Mouse (Mus musculus): ENCODE data around the gene Zfp969. TPM values are rescaled to one million over a fixed set of nuclear protein-coding genes. Genes with fewer than 3 reads are reported as not detected.

Gene Zfp969
- polyA plus RNA-seq (2012; ENCODE audit: low replicate concordance) = 0.13 and 0.30 TPM in 2 replicates

GRCm38 (mm10) chr2:175703546-175703945 lies at the start of gene Zfp969:
Gene Zfp969, minus strand, starts transcription at chr2:175703646.

GRCm38 (mm10) chr2:175741237-175741636 lies 37.8 kb upstream of the Zfp969 start, which contains the start of gene Gm2007:
Gene Gm2007, plus strand, starts transcription at chr2:175741537.

GRCm38 (mm10) chr2:175643678-175644077 lies 59.8 kb downstream of the Zfp969 start, which contains the start of gene Gm11007:
Gene Gm11007, plus strand, starts transcription at chr2:175643978.

Other genes with a start within 250 kb of the Zfp969 start
- not detected in 2 replicates for gene Zfp965, start 233.7 kb downstream of the Zfp969 start, polyA plus RNA-seq (2012; ENCODE audit: low replicate concordance)
- gene Gm11007, start 59.7 kb downstream of the Zfp969 start, polyA plus RNA-seq (2012; ENCODE audit: low replicate concordance) = not detected in 2 replicates
- gene Gm2007, start 37.9 kb upstream of the Zfp969 start, polyA plus RNA-seq (2012; ENCODE audit: low replicate concordance) = not detected in 2 replicates
- gene Gm14288, start 97.4 kb upstream of the Zfp969 start, polyA plus RNA-seq (2012; ENCODE audit: low replicate concordance) = not detected in 2 replicates
- 0.09 TPM in 1 of 2 replicates, not detected in the other for gene Gm6710, start 165.6 kb upstream of the Zfp969 start, polyA plus RNA-seq (2012; ENCODE audit: low replicate concordance)
- 0.64 TPM in 1 of 2 replicates, not detected in the other for gene Zfp966, start 227.5 kb upstream of the Zfp969 start, polyA plus RNA-seq (2012; ENCODE audit: low replicate concordance)